Mouse (Mus musculus): ENCODE results near the gene Ptgfr. TPM values are rescaled to one million over a fixed set of nuclear protein-coding genes. Genes with fewer than 3 reads are reported as not detected.

Gene Ptgfr
- polyA plus RNA-seq (2015; fragmentation: Nextera tagmentation; extraction: Ambion mirVana), result 0.21 and 0.40 TPM in 2 replicates

DNA sequence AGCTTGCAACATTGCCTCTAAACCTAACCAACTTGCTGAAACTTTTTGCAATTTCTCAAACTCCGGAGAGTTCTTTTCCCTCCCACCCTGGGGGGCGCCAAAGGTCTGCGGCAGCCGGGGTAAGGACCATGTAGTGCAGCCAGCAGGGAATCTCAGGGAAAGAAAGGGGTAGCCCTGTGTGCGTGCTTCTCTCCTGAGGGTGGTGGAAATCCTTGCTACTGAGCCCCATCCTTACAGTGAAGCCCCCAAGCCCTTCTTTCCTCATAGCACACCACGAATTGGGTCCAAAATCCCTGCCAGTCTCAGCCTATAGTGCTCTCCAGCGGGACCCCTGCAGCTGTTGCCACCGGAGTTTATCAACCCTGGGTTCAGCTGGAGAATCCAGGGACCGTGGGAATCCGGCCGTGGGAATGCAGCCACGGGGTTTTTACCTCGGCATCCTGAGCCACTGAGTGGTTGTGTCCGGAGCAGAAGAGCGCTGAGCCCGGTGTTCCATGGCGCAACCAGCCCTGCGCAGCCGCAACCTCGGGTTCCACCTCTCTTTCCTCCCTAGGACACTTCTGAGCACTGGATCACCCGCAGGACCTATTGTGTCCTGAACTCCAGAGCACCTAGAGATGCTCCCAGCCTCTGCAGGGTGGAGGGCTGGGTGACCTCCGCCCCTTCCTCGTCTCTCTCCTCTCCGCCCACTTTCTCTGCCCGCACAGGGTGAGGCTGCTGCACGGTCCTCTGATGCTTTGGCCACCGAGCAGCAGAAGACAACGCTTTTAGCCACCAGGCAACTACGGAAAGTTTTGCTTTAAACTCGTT is at the start of gene Ptgfr:
Gene Ptgfr, minus strand, starts transcription at position 760 of the 810 bp plus-strand sequence.
- H3K9ac ChIP-seq (ENCODE audit: low read depth, low read length), result peak within 1 kb of the TSS; percentile 60
- H3K36me3 ChIP-seq (ENCODE audit: control insufficient read depth, insufficient read depth, low read length), result no peaks in the 10 kb centered on the region
- no peaks in the 10 kb centered on the region for H3K9me3 ChIP-seq (ENCODE audit: control insufficient read depth, low read length)
- H3K27ac ChIP-seq (ENCODE audit: low read length), result no peak within 1 kb of the TSS
- H3K4me1 ChIP-seq (ENCODE audit: control insufficient read depth, insufficient read depth, low read length), result peaks cover 2% of the 10 kb centered on the region
- under 1% methylated on average over 30 of the region's 30 CpGs for WGBS
- H3K27me3 ChIP-seq (replicated peaks; ENCODE audit: control insufficient read depth, insufficient read depth, low read length), result 0 out of 2 replicates have a peak, but pooled peaks cover 7% of the 10 kb centered on the region
- peak within 1 kb of the TSS; percentile 95 for H3K4me2 ChIP-seq (ENCODE audit: low read depth, low read length)
- H3K4me3 ChIP-seq (ENCODE audit: low read length), result peak within 1 kb of the TSS; percentile 55
- peak; percentile 82 for ATAC-seq

DNA sequence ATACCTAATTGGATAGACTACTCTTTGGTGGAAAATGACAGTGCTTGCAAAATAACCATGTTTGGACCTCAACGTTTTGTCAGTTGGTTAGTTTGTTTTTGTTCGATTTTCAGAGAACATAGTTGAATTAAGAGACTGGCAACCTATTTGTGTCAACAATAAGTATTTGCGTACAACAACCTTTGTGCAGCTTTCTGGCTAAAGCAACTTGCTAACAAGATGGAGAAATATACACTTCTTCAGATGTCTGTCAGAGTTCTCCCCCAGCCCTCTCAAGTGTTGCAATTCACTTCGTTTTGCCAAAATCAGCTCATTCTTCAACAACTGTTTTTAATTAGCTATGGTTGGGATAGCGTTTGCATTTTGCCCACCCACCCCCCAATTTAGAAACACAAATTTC is 46.5 kb upstream of the Ptgfr start:
- WGBS, result 80% methylated on average over 5 of the region's 5 CpGs
- Histone ChIP-seq H3K36me3 (ENCODE audit: control insufficient read depth, insufficient read depth, low read length) (no peaks in the 10 kb centered on the region), H3K4me3 (ENCODE audit: low read length) (no peak overlapping the region), H3K4me1 (ENCODE audit: control insufficient read depth, insufficient read depth, low read length) (no peaks in the 10 kb centered on the region), H3K27me3 (replicated peaks; ENCODE audit: control insufficient read depth, insufficient read depth, low read length) (no peaks in the 10 kb centered on the region), H3K27ac (ENCODE audit: low read length) (no peak overlapping the region), H3K9me3 (ENCODE audit: control insufficient read depth, low read length) (no peaks in the 10 kb centered on the region), H3K9ac (ENCODE audit: low read depth, low read length) (no peak overlapping the region), H3K4me2 (ENCODE audit: low read depth, low read length) (no peak overlapping the region)
- no peak for ATAC-seq

DNA sequence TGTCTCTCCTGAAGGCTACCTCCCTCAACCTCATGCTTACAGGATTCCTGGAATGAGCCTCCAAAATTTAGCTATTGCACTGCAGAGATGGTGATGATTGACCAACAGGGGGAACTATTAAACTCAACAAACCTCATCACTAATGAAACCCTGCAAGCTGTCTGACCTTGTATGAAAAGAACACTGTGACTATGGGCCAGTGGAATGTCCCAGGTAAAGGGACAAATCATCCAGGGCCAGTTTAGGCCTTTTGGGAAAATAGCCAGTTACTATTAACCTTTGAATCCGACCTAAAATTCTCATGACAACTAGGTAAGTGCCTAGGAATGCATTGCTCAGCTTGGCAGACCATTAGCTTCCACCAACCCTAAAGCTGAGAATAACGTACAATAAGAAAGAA is 42.6 kb upstream of the Ptgfr start:
- Histone ChIP-seq H3K4me3 (ENCODE audit: low read length) (no peak overlapping the region), H3K9ac (ENCODE audit: low read depth, low read length) (no peak overlapping the region), H3K4me2 (ENCODE audit: low read depth, low read length) (no peak overlapping the region), H3K27me3 (replicated peaks; ENCODE audit: control insufficient read depth, insufficient read depth, low read length) (no peaks in the 10 kb centered on the region), H3K36me3 (ENCODE audit: control insufficient read depth, insufficient read depth, low read length) (no peaks in the 10 kb centered on the region), H3K4me1 (ENCODE audit: control insufficient read depth, insufficient read depth, low read length) (no peaks in the 10 kb centered on the region), H3K27ac (ENCODE audit: low read length) (no peak overlapping the region), H3K9me3 (ENCODE audit: control insufficient read depth, low read length) (no peaks in the 10 kb centered on the region)
- ATAC-seq, result no peak
- 63% methylated on average over 2 of the region's 2 CpGs for WGBS

DNA sequence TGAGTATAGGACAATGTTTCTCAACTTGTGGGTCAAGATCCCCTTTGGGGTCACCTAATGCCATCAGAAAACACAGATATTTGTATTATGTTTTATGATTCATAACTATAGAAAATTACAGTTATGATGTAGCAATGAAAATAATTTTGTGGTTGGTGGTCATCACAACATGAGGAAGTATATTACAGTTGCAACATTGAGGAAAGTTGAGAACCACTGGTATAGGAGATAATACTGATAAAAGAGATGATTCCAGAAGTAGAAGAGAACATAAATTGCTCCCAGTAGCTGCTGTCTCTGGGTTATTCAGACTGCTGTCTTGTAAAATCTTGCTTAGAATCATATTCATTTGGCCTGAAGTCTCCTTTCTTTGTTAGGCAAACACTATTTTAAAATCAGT is 31.5 kb upstream of the Ptgfr start:
- Histone ChIP-seq H3K9me3 (ENCODE audit: control insufficient read depth, low read length) (no peaks in the 10 kb centered on the region), H3K4me1 (ENCODE audit: control insufficient read depth, insufficient read depth, low read length) (no peaks in the 10 kb centered on the region), H3K27ac (ENCODE audit: low read length) (no peak overlapping the region), H3K27me3 (replicated peaks; ENCODE audit: control insufficient read depth, insufficient read depth, low read length) (no peaks in the 10 kb centered on the region), H3K36me3 (ENCODE audit: control insufficient read depth, insufficient read depth, low read length) (no peaks in the 10 kb centered on the region), H3K4me2 (ENCODE audit: low read depth, low read length) (no peak overlapping the region), H3K9ac (ENCODE audit: low read depth, low read length) (no peak overlapping the region), H3K4me3 (ENCODE audit: low read length) (no peak overlapping the region)
- ATAC-seq, result no peak

DNA sequence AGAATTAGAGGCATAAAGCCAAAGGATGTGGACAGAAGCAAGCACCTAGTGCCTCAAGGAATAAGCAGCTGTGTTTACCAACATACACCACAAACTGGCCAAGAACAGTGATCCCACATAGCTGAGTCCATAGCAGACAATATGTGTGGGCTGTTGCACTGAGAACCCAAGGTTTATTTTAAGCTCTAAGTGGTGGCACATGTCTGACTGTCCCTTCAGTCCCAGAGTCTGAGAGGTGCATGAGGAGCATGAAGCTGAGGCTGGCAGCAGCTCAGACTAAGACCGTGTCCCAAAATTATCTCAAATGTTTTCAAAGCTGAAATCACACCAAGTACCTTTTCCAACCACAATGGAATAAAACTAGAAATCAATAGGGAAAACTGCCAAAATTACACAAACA is 13.9 kb upstream of the Ptgfr start:
- H3K9me3 ChIP-seq (ENCODE audit: control insufficient read depth, low read length), result no peaks in the 10 kb centered on the region
- no peaks in the 10 kb centered on the region for H3K4me1 ChIP-seq (ENCODE audit: control insufficient read depth, insufficient read depth, low read length)
- no peaks in the 10 kb centered on the region for H3K36me3 ChIP-seq (ENCODE audit: control insufficient read depth, insufficient read depth, low read length)
- 89% methylated on average over 1 of the region's 1 CpGs for WGBS
- H3K27me3 ChIP-seq (replicated peaks; ENCODE audit: control insufficient read depth, insufficient read depth, low read length), result no peaks in the 10 kb centered on the region
- H3K9ac ChIP-seq (ENCODE audit: low read depth, low read length), result no peak overlapping the region
- ATAC-seq, result no peak
- no peak overlapping the region for H3K4me3 ChIP-seq (ENCODE audit: low read length)
- no peak overlapping the region for H3K27ac ChIP-seq (ENCODE audit: low read length)
- H3K4me2 ChIP-seq (ENCODE audit: low read depth, low read length), result no peak overlapping the region

DNA sequence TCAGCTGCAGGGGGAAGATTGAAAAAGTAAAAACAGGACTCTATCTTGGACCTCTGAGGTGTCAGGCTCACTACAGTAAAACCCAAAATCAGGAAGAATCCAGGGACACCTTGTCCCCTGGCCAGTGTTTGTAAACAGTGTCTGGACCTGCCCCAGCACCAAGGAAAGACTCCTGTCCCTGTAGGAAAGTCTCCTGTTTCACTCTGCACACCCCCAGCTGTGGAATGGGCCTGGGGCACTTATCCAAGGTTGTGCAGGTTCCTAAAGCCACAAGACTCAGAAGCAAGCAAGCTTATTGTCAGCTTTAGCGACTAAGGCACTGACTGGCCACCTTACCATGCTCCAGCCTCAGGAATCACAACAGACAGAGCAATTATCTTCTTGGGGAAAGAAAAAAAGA is 13.2 kb upstream of the Ptgfr start:
- Histone ChIP-seq H3K27me3 (replicated peaks; ENCODE audit: control insufficient read depth, insufficient read depth, low read length) (no peaks in the 10 kb centered on the region), H3K36me3 (ENCODE audit: control insufficient read depth, insufficient read depth, low read length) (no peaks in the 10 kb centered on the region), H3K4me1 (ENCODE audit: control insufficient read depth, insufficient read depth, low read length) (no peaks in the 10 kb centered on the region), H3K27ac (ENCODE audit: low read length) (no peak overlapping the region), H3K9me3 (ENCODE audit: control insufficient read depth, low read length) (no peaks in the 10 kb centered on the region), H3K9ac (ENCODE audit: low read depth, low read length) (no peak overlapping the region), H3K4me3 (ENCODE audit: low read length) (no peak overlapping the region), H3K4me2 (ENCODE audit: low read depth, low read length) (no peak overlapping the region)
- ATAC-seq, result no peak
- WGBS, result 57% methylated on average over 1 of the region's 1 CpGs

DNA sequence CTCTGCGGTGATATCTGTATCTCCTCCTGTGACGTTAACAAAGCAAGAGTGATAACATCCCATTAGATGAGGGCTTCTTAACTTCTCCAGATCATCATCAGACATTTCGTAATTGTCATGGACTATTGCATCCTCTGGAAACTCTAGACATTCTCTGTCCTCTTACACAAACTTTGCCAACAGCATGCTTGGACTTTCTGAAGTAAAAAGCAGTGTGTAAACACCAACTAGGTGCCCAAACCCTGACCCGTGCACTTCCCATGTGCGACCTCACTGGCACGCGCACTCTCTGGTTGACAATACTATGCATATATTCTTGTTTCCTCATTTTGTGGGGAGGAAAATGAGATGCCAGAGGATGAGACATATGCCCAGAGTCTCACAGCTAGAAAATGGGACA is 8.9 kb upstream of the Ptgfr start:
- 85% methylated on average over 7 of the region's 7 CpGs for WGBS

DNA sequence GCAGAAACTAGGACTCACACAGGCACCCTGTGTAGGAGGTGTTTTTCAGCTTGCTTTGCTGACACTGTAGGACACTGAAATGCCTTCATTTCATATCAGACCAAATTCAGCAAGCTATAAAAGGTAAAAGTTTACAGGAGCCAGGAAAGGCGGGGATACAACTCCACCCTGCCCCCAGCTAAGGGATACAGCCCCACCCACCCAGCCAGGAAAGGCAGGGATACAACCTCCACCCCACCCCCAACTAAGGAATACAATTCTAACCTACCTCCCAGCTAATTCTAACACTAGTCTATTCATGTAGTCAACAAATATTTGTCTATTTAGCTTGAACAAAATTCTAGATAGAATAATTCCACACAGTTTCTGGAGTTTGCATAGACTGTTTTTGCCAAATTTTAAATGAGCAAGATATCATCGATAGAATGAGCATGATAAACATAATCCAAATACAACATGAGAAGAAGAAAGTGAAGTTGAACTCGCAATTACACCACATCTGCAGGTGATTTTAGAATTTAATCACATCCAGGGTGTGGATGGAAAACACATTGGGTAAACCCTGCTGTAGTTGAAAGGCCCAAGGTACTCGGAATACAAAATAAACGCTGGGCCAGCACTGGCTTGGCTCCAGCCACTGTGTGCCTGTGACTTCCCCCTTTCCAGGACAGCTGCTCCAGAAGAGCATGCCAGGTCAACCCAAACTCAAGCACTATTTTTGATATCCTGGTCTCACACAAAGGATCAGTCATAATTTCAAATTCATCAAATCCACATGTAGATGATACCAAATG is 7.1 kb upstream of the Ptgfr start:
- Histone ChIP-seq H3K4me3 (ENCODE audit: low read length) (no peak overlapping the region), H3K9ac (ENCODE audit: low read depth, low read length) (no peak overlapping the region), H3K4me1 (ENCODE audit: control insufficient read depth, insufficient read depth, low read length) (no peaks in the 10 kb centered on the region), H3K36me3 (ENCODE audit: control insufficient read depth, insufficient read depth, low read length) (no peaks in the 10 kb centered on the region), H3K4me2 (ENCODE audit: low read depth, low read length) (no peak overlapping the region), H3K27me3 (replicated peaks; ENCODE audit: control insufficient read depth, insufficient read depth, low read length) (no peaks in the 10 kb centered on the region), H3K27ac (ENCODE audit: low read length) (no peak overlapping the region), H3K9me3 (ENCODE audit: control insufficient read depth, low read length) (no peaks in the 10 kb centered on the region)
- ATAC-seq, result no peak
- 79% methylated on average over 5 of the region's 5 CpGs for WGBS

More for the DNA sequence above, 8.9 kb upstream of the Ptgfr start:
- no peak for ATAC-seq
- Histone ChIP-seq H3K4me1 (ENCODE audit: control insufficient read depth, insufficient read depth, low read length) (no peaks in the 10 kb centered on the region), H3K9ac (ENCODE audit: low read depth, low read length) (no peak overlapping the region), H3K4me3 (ENCODE audit: low read length) (no peak overlapping the region), H3K9me3 (ENCODE audit: control insufficient read depth, low read length) (no peaks in the 10 kb centered on the region), H3K27me3 (replicated peaks; ENCODE audit: control insufficient read depth, insufficient read depth, low read length) (no peaks in the 10 kb centered on the region), H3K27ac (ENCODE audit: low read length) (no peak overlapping the region), H3K36me3 (ENCODE audit: control insufficient read depth, insufficient read depth, low read length) (no peaks in the 10 kb centered on the region), H3K4me2 (ENCODE audit: low read depth, low read length) (no peak overlapping the region)

DNA sequence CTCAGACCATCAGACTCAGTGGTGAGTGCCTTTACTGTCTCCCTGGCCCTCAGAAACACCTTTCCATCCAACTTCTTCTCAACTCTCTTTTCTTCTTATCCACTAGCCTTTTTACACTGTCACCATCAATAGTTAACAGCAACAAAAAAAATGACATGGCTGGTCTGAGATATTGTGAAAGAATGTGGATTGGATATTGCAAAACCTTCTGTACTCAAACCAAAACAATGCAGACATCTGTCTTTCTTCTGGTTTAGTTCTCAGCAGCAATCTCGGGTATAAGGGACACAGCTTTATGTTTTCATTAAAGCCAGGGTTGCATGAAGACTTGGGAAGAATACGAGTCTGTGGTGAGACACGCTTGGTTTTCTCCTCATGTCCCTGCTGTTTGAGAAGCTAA is 3.3 kb upstream of the Ptgfr start:
- Histone ChIP-seq H3K27me3 (replicated peaks; ENCODE audit: control insufficient read depth, insufficient read depth, low read length) (0 out of 2 replicates have a peak, but pooled peaks cover 7% of the 10 kb centered on the region), H3K4me2 (ENCODE audit: low read depth, low read length) (no peak overlapping the region), H3K36me3 (ENCODE audit: control insufficient read depth, insufficient read depth, low read length) (no peaks in the 10 kb centered on the region), H3K9me3 (ENCODE audit: control insufficient read depth, low read length) (no peaks in the 10 kb centered on the region), H3K9ac (ENCODE audit: low read depth, low read length) (no peak overlapping the region), H3K4me3 (ENCODE audit: low read length) (no peak overlapping the region), H3K27ac (ENCODE audit: low read length) (no peak overlapping the region), H3K4me1 (ENCODE audit: control insufficient read depth, insufficient read depth, low read length) (peaks cover 2% of the 10 kb centered on the region)
- WGBS, result 72% methylated on average over 3 of the region's 3 CpGs
- no peak for ATAC-seq
